Mouse (Mus musculus) small intestine, adult 10 weeks (tissue): ENCODE data around the gene Gm8180. TPM values are rescaled to one million over a fixed set of nuclear protein-coding genes. Genes with fewer than 3 reads are reported as not detected.

ENCODE experiments used
- polyA plus RNA-seq: library from polyadenylated mRNA; stranded (reverse); fragments of 350-450 nt; fragmentation: Illumina TruSeq; extraction: RNeasy Lipid Tissue Mini Kit (QIAGEN cat#74804); gene quantifications from one replicate; pipeline ENCODE4 v1.2.3, GENCODE M21; 2014; ENCODE audit warnings: low replicate concordance

Gene Gm8180
- not detected for polyA plus RNA-seq

DNA sequence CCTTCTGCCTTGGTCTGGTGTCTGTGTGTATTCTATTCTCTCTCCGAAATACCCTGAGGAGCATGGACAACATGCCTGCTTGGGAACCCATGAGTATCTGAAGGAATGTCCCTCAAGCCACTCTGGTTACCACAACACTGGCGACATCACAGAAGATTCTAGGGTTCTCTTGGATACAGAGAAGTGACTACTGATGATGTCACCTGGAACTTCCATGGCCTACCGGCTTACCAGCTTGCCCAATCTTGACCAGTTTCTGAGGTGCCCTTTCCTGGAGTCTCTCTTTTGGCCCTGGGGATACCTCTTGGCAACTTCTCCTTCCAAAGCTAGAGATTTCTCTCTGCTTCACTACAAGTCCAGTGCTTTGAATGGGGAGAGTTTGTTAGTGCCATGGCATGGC, at the start of gene Gm8180:
Gm8180 (minus strand) TSS at position 101 of the 400 bp plus-strand sequence.

DNA sequence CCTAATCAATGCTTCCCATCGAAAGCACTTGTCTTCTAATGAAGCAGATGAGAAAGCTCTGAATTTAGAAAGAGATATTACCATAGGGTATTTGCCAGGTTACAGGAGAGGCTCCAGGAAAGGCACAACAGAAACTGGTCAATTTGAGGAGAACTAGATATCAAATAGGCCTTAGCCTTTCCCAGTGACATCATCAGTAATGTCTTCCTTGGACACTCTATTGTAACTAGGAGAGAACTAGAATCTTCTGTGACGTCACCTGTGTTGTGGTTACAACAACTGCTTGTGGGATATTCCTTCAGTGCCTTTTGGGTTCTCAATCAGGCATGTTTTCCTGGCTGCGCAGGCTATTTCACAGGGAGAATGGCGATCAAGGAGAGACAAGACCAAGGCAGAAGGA, 37.0 kb downstream of the Gm8180 start, which contains the start of gene Gm6526:
Gm6526 (plus strand) TSS at position 301 of the 400 bp plus-strand sequence.

Other genes with a start within 250 kb of the Gm8180 start
- not detected for gene Gm5799, start 241.2 kb downstream of the Gm8180 start, polyA plus RNA-seq
- gene Gm17654, start 205.6 kb downstream of the Gm8180 start, polyA plus RNA-seq: not detected
- gene Gm10375, start 176.7 kb downstream of the Gm8180 start, polyA plus RNA-seq: not detected
- gene Gm8165, start 107.5 kb downstream of the Gm8180 start, polyA plus RNA-seq: not detected
- 4.5 TPM for gene Gm7324, start 86.9 kb downstream of the Gm8180 start, polyA plus RNA-seq
- not detected for gene Gm16506, start 57.3 kb downstream of the Gm8180 start, polyA plus RNA-seq
- not detected for gene Gm6526, start 36.9 kb downstream of the Gm8180 start, polyA plus RNA-seq
- gene Ear1, start 90.8 kb upstream of the Gm8180 start, polyA plus RNA-seq: not detected
- not detected for gene Ear10, start 138.8 kb upstream of the Gm8180 start, polyA plus RNA-seq
- 1.8 TPM for gene Gm8113, start 140.6 kb upstream of the Gm8180 start, polyA plus RNA-seq
- not detected for gene Ang5, start 172.3 kb upstream of the Gm8180 start, polyA plus RNA-seq
- not detected for gene Ang6, start 217.5 kb upstream of the Gm8180 start, polyA plus RNA-seq